Mouse (Mus musculus) frontal cortex, adult 2 months (tissue): ENCODE results near the gene Ret. TPM values are rescaled to one million over a fixed set of nuclear protein-coding genes. Genes with fewer than 3 reads are reported as not detected.

Source experiments
- DNase-seq, 2 experiments: peaks; one replicate each; pipeline ENCODE4 v3.0.0; 2022; ENCODE audit warnings: low spot score in 1 of 2; ENCODE audit errors: extremely low spot score in 1 of 2
- polyA plus RNA-seq: library from polyadenylated mRNA; depleted of rRNA; stranded (reverse); fragments of >200 nt; gene quantifications from 2 replicates; pipeline ENCODE4 v1.2.3, GENCODE M21; 2012; rRNA removed

The Ret gene
- 4.0 and 4.1 TPM in 2 replicates for polyA plus RNA-seq

GRCm38 (mm10) chr6:118197440-118197975 lies at the start of gene Ret:
Gene Ret (minus strand): TSS chr6:118197718.
- no peak for DNase-seq

DNA sequence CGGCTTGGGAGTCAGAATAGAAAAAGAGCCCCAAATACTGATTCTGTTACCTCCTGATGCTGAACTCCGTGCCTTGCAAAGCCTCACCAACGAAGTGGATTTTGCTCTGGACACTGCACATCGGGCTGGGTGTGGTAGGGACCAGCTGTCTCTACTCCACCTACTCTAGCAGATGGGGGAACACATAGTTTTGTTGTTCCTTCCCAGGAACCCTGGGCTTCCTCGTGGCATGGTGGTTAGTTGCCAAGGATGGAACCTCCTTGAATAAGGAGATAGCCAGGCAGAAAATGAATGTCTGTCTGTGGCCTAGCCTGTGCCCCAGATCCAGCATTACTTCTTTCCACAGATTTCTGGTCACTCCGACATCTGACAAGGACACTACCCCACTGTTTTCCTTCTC lies 49.6 kb upstream of the Ret start:
- no peak for DNase-seq

GRCm38 (mm10) chr6:118244106-118244505 lies 46.6 kb upstream of the Ret start:
- no peak for DNase-seq

GRCm38 (mm10) chr6:118242941-118243340 lies 45.4 kb upstream of the Ret start:
- no peak for DNase-seq

GRCm38 (mm10) chr6:118226072-118226471 lies 28.6 kb upstream of the Ret start:
- DNase-seq: peak in 1 of 2 experiments; percentile 20

- no peak for DNase-seq
Measured at GRCm38 (mm10) chr6:118222471-118222870, 25.0 kb upstream of the Ret start.

- DNase-seq: no peak
Measured at GRCm38 (mm10) chr6:118215676-118216075, 18.2 kb upstream of the Ret start.

- no peak for DNase-seq
Measured at GRCm38 (mm10) chr6:118208326-118208725, 10.8 kb upstream of the Ret start.

- no peak for DNase-seq
Measured at GRCm38 (mm10) chr6:118206386-118206785, 8.9 kb upstream of the Ret start.

GRCm38 (mm10) chr6:118205176-118205890 lies 7.8 kb upstream of the Ret start:
- no peak for DNase-seq

DNA sequence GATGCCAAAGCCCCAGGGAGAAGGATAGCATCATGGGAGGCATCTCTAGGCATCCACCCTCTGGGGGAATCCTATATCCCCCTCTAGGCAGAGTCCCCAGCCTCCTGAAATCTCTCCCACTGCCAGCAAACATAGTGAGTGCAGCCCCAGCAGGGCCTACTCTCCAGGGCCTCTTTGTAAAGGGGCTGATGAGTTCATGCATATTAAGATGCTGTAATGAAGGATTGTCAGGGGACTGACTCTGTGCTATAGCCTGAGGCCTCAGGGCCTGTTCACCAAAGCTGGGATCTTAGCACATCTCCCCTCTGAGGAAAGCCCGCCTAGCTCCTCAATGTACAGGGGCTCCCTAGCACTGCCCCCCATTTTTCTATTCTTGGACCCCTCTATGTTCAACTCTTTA lies 6.6 kb upstream of the Ret start:
- no peak for DNase-seq

DNA sequence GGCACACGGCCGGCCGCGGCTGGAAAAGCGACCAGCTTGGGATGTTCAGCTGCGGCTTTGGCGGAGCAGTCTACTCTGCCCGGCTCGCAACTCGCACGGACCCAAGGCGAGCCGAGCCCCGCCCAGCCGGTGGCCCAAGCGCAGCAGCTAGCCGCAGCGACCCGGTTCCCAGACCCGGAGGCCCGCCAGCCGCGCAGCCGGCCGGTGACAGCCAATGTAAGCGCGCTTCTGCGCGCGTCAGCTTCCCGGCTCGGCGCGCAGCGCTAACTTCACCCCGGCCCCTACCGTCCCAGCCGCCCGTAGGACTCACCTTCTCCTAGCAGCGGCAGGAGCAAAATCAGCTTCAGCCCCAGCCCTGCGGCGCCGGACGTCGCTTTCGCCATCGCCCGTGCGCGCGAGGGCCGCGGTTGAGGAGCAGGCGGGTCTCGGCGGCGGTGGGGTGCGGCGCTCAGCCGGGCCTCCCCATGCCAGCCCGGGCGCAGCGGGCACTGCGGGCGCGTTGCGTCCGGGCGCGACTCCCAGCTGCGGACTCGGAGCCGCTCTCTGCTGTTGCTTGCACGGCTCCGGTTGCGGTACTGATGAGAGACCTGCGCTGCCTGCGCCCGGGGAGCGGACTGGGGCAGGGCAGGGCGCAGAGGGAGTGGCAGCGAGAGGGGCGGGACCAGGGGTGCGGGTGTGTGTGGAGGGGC lies 623 bp downstream of the Ret start:
- peak in 1 of 2 experiments; percentile 20 for DNase-seq

GRCm38 (mm10) chr6:118195108-118195507 lies 2.4 kb downstream of the Ret start:
- peak; percentile 22 to 69 for DNase-seq

DNA sequence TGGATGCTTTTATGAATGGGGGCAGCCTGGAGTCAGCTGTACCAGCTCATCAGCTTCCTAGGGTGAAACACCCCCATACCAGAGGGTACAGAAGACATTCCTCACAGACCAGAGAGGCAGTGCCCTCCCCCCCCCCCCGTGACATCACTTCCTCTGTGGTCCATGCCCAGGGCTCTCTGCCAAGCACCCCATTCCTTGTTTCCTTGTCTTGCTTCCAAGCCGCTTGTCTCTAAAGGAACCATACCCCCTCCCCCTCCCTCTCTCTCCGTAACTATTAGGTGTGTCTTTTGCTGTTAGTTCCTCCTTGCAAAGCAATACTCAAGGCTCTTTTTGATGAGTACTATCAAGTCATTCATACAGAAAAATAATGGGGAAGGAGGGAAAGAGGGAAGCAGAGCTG lies 4.6 kb downstream of the Ret start:
- no peak for DNase-seq

GRCm38 (mm10) chr6:118192199-118192598 lies 5.3 kb downstream of the Ret start:
- no peak for DNase-seq

- DNase-seq: no peak
Measured at GRCm38 (mm10) chr6:118189764-118190163, 7.8 kb downstream of the Ret start.

- no peak for DNase-seq
Measured at GRCm38 (mm10) chr6:118188599-118188998, 8.9 kb downstream of the Ret start.

DNA sequence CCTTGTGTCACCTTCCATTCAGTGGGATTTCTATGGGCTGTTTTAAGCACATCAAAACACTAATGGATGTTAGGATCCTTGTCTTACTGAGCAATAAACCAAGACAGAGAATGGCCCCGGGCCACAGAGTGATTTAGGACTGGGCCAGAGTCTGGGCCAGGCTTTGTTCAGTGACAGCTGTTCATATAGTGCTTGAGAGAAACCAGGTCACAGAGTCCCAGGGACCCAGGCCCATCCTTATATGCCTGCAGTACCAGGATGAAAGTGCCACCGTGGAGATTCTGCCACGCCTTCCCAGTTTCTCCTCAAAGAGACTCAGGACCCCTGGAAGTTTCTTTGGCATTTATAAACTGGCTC lies 10.3 kb downstream of the Ret start:
- no peak for DNase-seq

- DNase-seq: no peak
Measured at GRCm38 (mm10) chr6:118186620-118187284, 10.8 kb downstream of the Ret start.

- no peak for DNase-seq
Measured at GRCm38 (mm10) chr6:118184126-118184525, 13.4 kb downstream of the Ret start.

- no peak for DNase-seq
Measured at GRCm38 (mm10) chr6:118180085-118180423, 17.5 kb downstream of the Ret start.
